Mouse (Mus musculus): Measurements from ENCODE around the gene Ncaph. TPM values are rescaled to one million over a fixed set of nuclear protein-coding genes. Genes with fewer than 3 reads are reported as not detected.
"Not testable (repeated sequence)": the region's sequence is repeated elsewhere in the genome, so short reads cannot be mapped to it uniquely, and the experiment has no call there.

Ncaph gene
- 1.1 and 2.0 TPM in 2 replicates for polyA plus RNA-seq (2012; rRNA removed)

DNA sequence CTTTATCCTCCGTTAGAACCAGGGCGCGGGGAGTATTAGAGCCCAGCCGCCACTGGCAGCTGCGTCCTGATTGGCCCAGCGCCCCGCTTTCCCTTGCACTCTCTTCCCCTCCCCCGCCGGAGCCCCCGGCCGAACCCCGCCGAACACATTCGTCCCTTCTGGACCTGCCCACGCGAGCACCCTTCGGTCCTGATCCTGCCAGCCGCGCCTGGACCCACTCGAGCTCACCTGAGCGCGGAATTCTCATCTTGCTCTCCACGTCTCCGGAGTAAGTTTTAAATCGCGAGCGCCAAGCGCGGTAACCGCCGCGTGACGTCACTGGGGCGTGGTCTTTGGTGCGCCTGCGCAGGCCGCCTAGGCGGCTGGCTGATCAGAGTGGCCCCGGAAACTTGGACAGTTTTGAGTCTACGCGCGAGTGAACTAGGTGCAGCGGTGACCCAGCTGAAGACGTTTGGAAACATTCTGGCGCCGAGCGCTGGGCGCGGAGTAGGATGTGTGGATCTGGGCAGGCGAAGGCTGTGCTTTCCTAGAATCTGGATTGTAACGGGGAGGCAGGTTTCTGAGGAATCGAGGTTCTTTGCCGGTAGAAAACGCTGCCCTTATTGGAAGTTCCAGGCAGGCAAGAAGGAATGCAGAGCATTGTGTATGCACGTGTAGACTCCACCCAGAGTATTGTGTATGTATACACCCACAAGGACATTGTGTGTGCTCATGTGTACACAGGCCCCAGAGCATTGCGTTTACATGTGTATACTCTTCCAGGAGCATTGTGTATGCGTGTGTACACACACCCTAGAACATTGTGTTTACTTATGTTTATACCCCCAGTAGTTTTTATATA lies at the start of gene Ncaph:
Gene Ncaph (minus strand): TSS at position 334 of the 841 bp plus-strand sequence.
- Histone ChIP-seq H3K27ac (ENCODE audit: insufficient read depth, low read length) (no peak within 1 kb of the TSS), H3K27me3 (ENCODE audit: control insufficient read depth, insufficient read depth, low read length) (no peaks in the 10 kb centered on the region), H3K4me1 (ENCODE audit: control insufficient read depth, insufficient read depth, low read length) (no peaks in the 10 kb centered on the region), H3K4me3 (replicated peaks; ENCODE audit: insufficient read depth, low read depth, low read length) (peak within 1 kb of the TSS; percentile 84)
- TF ChIP-seq POLR2A (IDR thresholded peaks at IDR 0.05; ENCODE audit: borderline replicate concordance, insufficient read depth, low read length) (peak; percentile 83), CTCF (IDR thresholded peaks at IDR 0.05; ENCODE audit: borderline replicate concordance, insufficient read depth, low read depth, low read length) (no peak)
- peak; percentile 87 to 94 for DNase-seq
- 1% methylated on average over 57 of the region's 57 CpGs for WGBS

- TF ChIP-seq CTCF (IDR thresholded peaks at IDR 0.05; ENCODE audit: borderline replicate concordance, insufficient read depth, low read depth, low read length), result no peak
- peak; percentile 68; the same call in 1 of the 2 replicates for TF ChIP-seq POLR2A (IDR thresholded peaks at IDR 0.05; ENCODE audit: borderline replicate concordance, insufficient read depth, low read length)
- H3K4me3 ChIP-seq (replicated peaks; ENCODE audit: insufficient read depth, low read depth, low read length), result peak overlapping the region; percentile 95
- no peaks in the 10 kb centered on the region for H3K4me1 ChIP-seq (ENCODE audit: control insufficient read depth, insufficient read depth, low read length)
- peak; percentile 82 to 92 for DNase-seq
- WGBS, result under 1% methylated on average over 17 of the region's 17 CpGs
- H3K27me3 ChIP-seq (ENCODE audit: control insufficient read depth, insufficient read depth, low read length), result no peaks in the 10 kb centered on the region
- peak overlapping the region; percentile 85 for H3K27ac ChIP-seq (ENCODE audit: insufficient read depth, low read length)
These were observed 49.0 kb upstream of the Ncaph start for GRCm38 (mm10) chr2:127182598-127183381.

GRCm38 (mm10) chr2:127166261-127166660 lies 32.5 kb upstream of the Ncaph start:
- WGBS, result 9% methylated on average over 1 of the region's 1 CpGs
- H3K4me3 ChIP-seq (replicated peaks; ENCODE audit: insufficient read depth, low read depth, low read length); H3K27me3 ChIP-seq (ENCODE audit: control insufficient read depth, insufficient read depth, low read length); H3K27ac ChIP-seq (ENCODE audit: insufficient read depth, low read length); H3K4me1 ChIP-seq (ENCODE audit: control insufficient read depth, insufficient read depth, low read length): not testable (repeated sequence)
- DNase-seq, result peak in 1 of 2 experiments; percentile 48

GRCm38 (mm10) chr2:127165675-127166074 lies 31.9 kb upstream of the Ncaph start:
- no peak for DNase-seq
- Histone ChIP-seq H3K27ac (ENCODE audit: insufficient read depth, low read length) (no peak overlapping the region), H3K4me1 (ENCODE audit: control insufficient read depth, insufficient read depth, low read length) (no peaks in the 10 kb centered on the region), H3K27me3 (ENCODE audit: control insufficient read depth, insufficient read depth, low read length) (no peaks in the 10 kb centered on the region), H3K4me3 (replicated peaks; ENCODE audit: insufficient read depth, low read depth, low read length) (no peak overlapping the region)
- 45% methylated on average over 4 of the region's 4 CpGs for WGBS
- TF ChIP-seq POLR2A (IDR thresholded peaks at IDR 0.05; ENCODE audit: borderline replicate concordance, insufficient read depth, low read length), result no peak
- TF ChIP-seq CTCF (IDR thresholded peaks at IDR 0.05; ENCODE audit: borderline replicate concordance, insufficient read depth, low read depth, low read length), result no peak

DNA sequence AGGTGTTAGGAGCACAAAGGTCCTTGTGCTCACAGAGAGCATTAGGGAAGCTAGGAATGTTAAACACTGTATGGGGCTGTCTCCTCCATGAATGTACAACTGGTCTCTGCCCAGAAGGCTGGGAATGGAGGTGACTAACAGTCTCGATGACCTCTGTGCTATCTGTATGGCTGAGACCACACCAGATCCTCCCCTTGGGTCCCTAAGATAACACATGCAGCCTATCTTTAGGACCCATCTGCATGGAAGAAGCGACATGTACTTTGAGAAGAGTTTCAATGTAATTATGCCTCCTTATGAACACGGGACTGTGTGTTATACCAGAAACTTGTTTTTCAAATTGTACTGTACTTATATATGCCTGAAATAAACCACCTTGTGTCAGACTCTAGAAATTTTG lies 11.9 kb upstream of the Ncaph start:
- Histone ChIP-seq H3K27me3 (ENCODE audit: control insufficient read depth, insufficient read depth, low read length) (no peaks in the 10 kb centered on the region), H3K27ac (ENCODE audit: insufficient read depth, low read length) (no peak overlapping the region), H3K4me3 (replicated peaks; ENCODE audit: insufficient read depth, low read depth, low read length) (no peak overlapping the region), H3K4me1 (ENCODE audit: control insufficient read depth, insufficient read depth, low read length) (no peaks in the 10 kb centered on the region; the same call in 1 of the 2 replicates)
- 85% methylated on average over 3 of the region's 3 CpGs for WGBS
- DNase-seq, result no peak
- TF ChIP-seq POLR2A (IDR thresholded peaks at IDR 0.05; ENCODE audit: borderline replicate concordance, insufficient read depth, low read length), result no peak
- no peak for TF ChIP-seq CTCF (IDR thresholded peaks at IDR 0.05; ENCODE audit: borderline replicate concordance, insufficient read depth, low read depth, low read length)

- H3K4me1 ChIP-seq (ENCODE audit: control insufficient read depth, insufficient read depth, low read length), result no peaks in the 10 kb centered on the region; the same call in 1 of the 2 replicates
- DNase-seq, result peak; percentile 44 to 51
- 3% methylated on average over 31 of the region's 31 CpGs for WGBS
- H3K27ac ChIP-seq (ENCODE audit: insufficient read depth, low read length), result no peak within 1 kb of the TSS
- peak within 1 kb of the TSS; percentile 61 for H3K4me3 ChIP-seq (replicated peaks; ENCODE audit: insufficient read depth, low read depth, low read length)
- TF ChIP-seq CTCF (IDR thresholded peaks at IDR 0.05; ENCODE audit: borderline replicate concordance, insufficient read depth, low read depth, low read length), result no peak
- no peak for TF ChIP-seq POLR2A (IDR thresholded peaks at IDR 0.05; ENCODE audit: borderline replicate concordance, insufficient read depth, low read length)
- no peaks in the 10 kb centered on the region for H3K27me3 ChIP-seq (ENCODE audit: control insufficient read depth, insufficient read depth, low read length)
These were observed 9.7 kb upstream of the Ncaph start, which contains the start of gene Itpripl1 for GRCm38 (mm10) chr2:127143158-127144063. TSS of gene Itpripl1 (minus strand) at chr2:127143442.

DNA sequence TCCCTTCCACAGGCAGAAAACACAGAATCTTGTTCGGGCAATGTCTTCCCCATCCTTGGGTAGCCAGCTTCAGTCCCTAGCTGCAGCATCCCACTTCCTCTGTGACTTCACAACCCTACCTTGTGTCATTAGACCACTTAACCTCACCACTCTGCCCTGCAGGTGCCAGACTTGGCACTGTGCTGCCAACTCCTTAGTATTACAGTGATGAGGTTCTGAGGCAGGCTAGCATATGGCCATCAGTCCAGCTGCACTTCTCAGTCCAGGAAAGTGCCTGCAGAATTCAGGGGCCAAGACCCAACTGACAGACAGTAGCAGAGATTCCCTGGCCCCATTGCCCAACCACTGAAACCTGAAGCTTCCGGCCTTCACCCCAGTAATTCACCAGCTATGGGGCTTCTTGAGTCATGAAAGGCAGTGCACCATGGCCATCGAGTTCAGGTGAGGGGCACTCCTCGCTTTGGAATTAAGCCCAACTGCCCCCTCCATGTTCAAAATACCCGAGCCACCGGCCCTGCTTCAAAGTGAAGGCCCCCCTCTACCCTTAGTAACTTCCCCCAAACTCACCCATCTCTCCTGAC lies 8.9 kb upstream of the Ncaph start:
- H3K4me3 ChIP-seq (replicated peaks; ENCODE audit: insufficient read depth, low read depth, low read length), result peak overlapping the region; percentile 61
- no peak overlapping the region for H3K27ac ChIP-seq (ENCODE audit: insufficient read depth, low read length)
- H3K4me1 ChIP-seq (ENCODE audit: control insufficient read depth, insufficient read depth, low read length), result no peaks in the 10 kb centered on the region; the same call in 1 of the 2 replicates
- H3K27me3 ChIP-seq (ENCODE audit: control insufficient read depth, insufficient read depth, low read length), result no peaks in the 10 kb centered on the region
- WGBS, result 22% methylated on average over 6 of the region's 6 CpGs
- no peak for DNase-seq
- no peak for TF ChIP-seq CTCF (IDR thresholded peaks at IDR 0.05; ENCODE audit: borderline replicate concordance, insufficient read depth, low read depth, low read length)
